Mouse (Mus musculus) erythroblast, adult 5-6 weeks (primary cell): ENCODE results near the gene Gm16503. TPM values are rescaled to one million over a fixed set of nuclear protein-coding genes. Genes with fewer than 3 reads are reported as not detected.
"Not testable (repeated sequence)": the region's sequence is repeated elsewhere in the genome, so short reads cannot be mapped to it uniquely, and the experiment has no call there.

Experiments used
- ATAC-seq: replicated peaks from 2 replicates; pipeline ENCODE4 v1.8.0; 2016; ENCODE audit warnings: moderate number of reproducible peaks, mild to moderate bottlenecking, moderate TSS enrichment, inconsistent platforms; ENCODE audit not compliant: poor library complexity, low FRiP score, severe bottlenecking
- total RNA-seq, 2 experiments: library from RNA; stranded (forward) in 1 of 2; stranded (reverse) in 1 of 2; fragments of 150-400 nt in 1 of 2; fragments of 200-764, 138-1000 nt in 1 of 2; gene quantifications; 2 replicates each; pipeline versions ENCODE4 v1.2.3 to v1.2.4; 2015 to 2017; ENCODE audit warnings: low replicate concordance in 2 of 2

The Gm16503 gene
- total RNA-seq (2015; ENCODE audit: low replicate concordance) (not detected in 2 replicates), total RNA-seq (2017; ENCODE audit: low replicate concordance) (not detected in 2 replicates)

GRCm38 (mm10) chr4:147539918-147540317 lies at the start of gene Gm16503:
TSS of gene Gm16503 (plus strand) at chr4:147540218.
- not testable (repeated sequence) for ATAC-seq

- ATAC-seq, result not testable (repeated sequence)
These were observed 47.9 kb upstream of the Gm16503 start, which contains the start of gene Zfp982 for GRCm38 (mm10) chr4:147492117-147492516. TSS of gene Zfp982 (plus strand) at chr4:147492417.

- not testable (repeated sequence) for ATAC-seq
These were observed 41.0 kb upstream of the Gm16503 start for GRCm38 (mm10) chr4:147498772-147499613.

- ATAC-seq, result no peak
These were observed 30.8 kb upstream of the Gm16503 start for GRCm38 (mm10) chr4:147509174-147509573.

GRCm38 (mm10) chr4:147518981-147519380 lies 21.0 kb upstream of the Gm16503 start:
- no peak for ATAC-seq

GRCm38 (mm10) chr4:147520100-147520499 lies 19.9 kb upstream of the Gm16503 start:
- ATAC-seq, result no peak

GRCm38 (mm10) chr4:147525125-147525524 lies 14.9 kb upstream of the Gm16503 start:
- no peak for ATAC-seq

- no peak for ATAC-seq
These were observed 9.7 kb upstream of the Gm16503 start for GRCm38 (mm10) chr4:147530366-147530765.

- not testable (repeated sequence) for ATAC-seq
These were observed 4.1 kb upstream of the Gm16503 start for GRCm38 (mm10) chr4:147535916-147536315.

GRCm38 (mm10) chr4:147537702-147538101 lies 2.3 kb upstream of the Gm16503 start:
- no peak for ATAC-seq

- no peak for ATAC-seq
These were observed 1.1 kb downstream of the Gm16503 start for GRCm38 (mm10) chr4:147541105-147541504.

- ATAC-seq, result not testable (repeated sequence)
These were observed 13.1 kb downstream of the Gm16503 start, which contains the start of gene Zfp985 for GRCm38 (mm10) chr4:147553071-147553470. TSS of gene Zfp985 (plus strand) at chr4:147553277.

GRCm38 (mm10) chr4:147554361-147554760 lies 14.3 kb downstream of the Gm16503 start:
- ATAC-seq, result not testable (repeated sequence)

- ATAC-seq, result not testable (repeated sequence)
These were observed 16.9 kb downstream of the Gm16503 start for GRCm38 (mm10) chr4:147556921-147557320.

GRCm38 (mm10) chr4:147558011-147558410 lies 18.0 kb downstream of the Gm16503 start:
- ATAC-seq, result not testable (repeated sequence)

GRCm38 (mm10) chr4:147559096-147559495 lies 19.1 kb downstream of the Gm16503 start:
- ATAC-seq, result not testable (repeated sequence)

GRCm38 (mm10) chr4:147565426-147566220 lies 25.6 kb downstream of the Gm16503 start:
- no peak for ATAC-seq

- not testable (repeated sequence) for ATAC-seq
These were observed 31.1 kb downstream of the Gm16503 start for GRCm38 (mm10) chr4:147571156-147571555.

GRCm38 (mm10) chr4:147579371-147579770 lies 39.4 kb downstream of the Gm16503 start:
- not testable (repeated sequence) for ATAC-seq
